In the genomic region with DNA sequence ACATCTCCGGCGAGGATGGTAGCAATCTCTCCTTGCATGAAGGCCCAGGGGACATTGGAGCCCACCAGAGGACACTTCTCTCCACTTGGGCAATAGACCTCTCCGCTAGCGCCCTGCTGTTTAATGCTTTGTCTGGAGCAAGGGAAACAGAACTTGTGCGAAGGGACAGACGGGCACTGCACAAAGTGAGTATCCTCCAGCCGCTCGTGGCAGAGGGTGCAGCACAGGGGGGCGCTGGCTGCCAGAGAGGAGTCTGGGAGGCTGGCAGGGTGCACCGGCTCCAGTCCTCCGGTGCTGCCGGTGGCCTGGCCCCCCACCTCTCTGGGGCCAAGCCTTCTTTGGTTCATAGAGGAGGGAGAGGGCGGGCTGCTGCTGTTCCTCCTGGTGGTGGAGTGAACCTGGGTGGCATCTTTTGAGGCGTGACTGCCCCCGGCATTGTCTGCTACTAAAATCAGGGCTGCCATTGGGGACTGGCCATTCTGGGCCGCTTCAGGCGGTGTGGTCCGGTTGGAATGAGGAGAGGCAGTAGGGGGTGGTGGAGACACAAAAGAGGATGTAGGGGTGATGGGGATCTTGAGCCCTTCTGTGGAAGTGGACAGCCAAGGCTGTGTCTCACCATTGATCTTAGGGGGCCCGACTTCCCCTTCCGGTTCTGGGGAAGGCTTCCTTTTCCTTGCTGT, we compare ENCODE assay signal across 8 mouse cellular contexts. TPM values are rescaled to one million over a fixed set of nuclear protein-coding genes. Genes with fewer than 3 reads are reported as not detected.
DNase-seq lines count a peak whose midpoint lies in the region; ATAC-seq and TF ChIP-seq lines count a peak whose summit lies in the region.

No protein-coding gene starts in this region.

- WGBS in kidney, adult 2 months: under 1% methylated on average over 20 of the region's 20 CpGs
- 1% methylated on average over 20 of the region's 20 CpGs for WGBS in forebrain, embryonic 13.5 days
- WGBS in hindbrain, embryonic 11.5 days: 2% methylated on average over 20 of the region's 20 CpGs
- WGBS in limb, embryonic 10.5 days: 11% methylated on average over 20 of the region's 20 CpGs
- 3% methylated on average over 20 of the region's 20 CpGs for WGBS in midbrain, embryonic 12.5 days

- H3K27ac ChIP-seq in kidney, adult 2 months (ENCODE audit: insufficient read depth, low read depth, low read length): peak overlapping the region; percentile 86
- peak overlapping the region; percentile 97 for H3K27ac ChIP-seq in forebrain, embryonic 13.5 days
- H3K27ac ChIP-seq in hindbrain, embryonic 11.5 days (ENCODE audit: low read depth, low read length): peak overlapping the region; percentile 97
- peak overlapping the region; percentile 98 for H3K27ac ChIP-seq in limb, embryonic 10.5 days
- H3K27ac ChIP-seq in midbrain, embryonic 12.5 days (replicated peaks): peak overlapping the region; percentile 95

- peaks cover 16% of the 10 kb centered on the region; the same call in 1 of the 2 replicates for H3K36me3 ChIP-seq in kidney, adult 2 months (ENCODE audit: control insufficient read depth, insufficient read depth, low read length)
- H3K36me3 ChIP-seq in forebrain, embryonic 13.5 days (ENCODE audit: poor library complexity, severe bottlenecking): peaks cover 23% of the 10 kb centered on the region
- H3K36me3 ChIP-seq in hindbrain, embryonic 11.5 days (ENCODE audit: control insufficient read depth, insufficient read depth, low read length): no peaks in the 10 kb centered on the region
- peaks cover 38% of the 10 kb centered on the region for H3K36me3 ChIP-seq in limb, embryonic 10.5 days
- H3K36me3 ChIP-seq in midbrain, embryonic 12.5 days: 0 out of 2 replicates have a peak, but pooled peaks cover 6% of the 10 kb centered on the region

- TF ChIP-seq CTCF in kidney, adult 2 months (conservative IDR thresholded peaks at IDR 0.05; ENCODE audit: insufficient read depth, insufficient read length, low read depth, low read length): no peak

- peak overlapping the region; percentile 96 for H3K4me3 ChIP-seq in kidney, adult 2 months (ENCODE audit: insufficient read depth, low read depth, low read length)
- H3K4me3 ChIP-seq in forebrain, embryonic 13.5 days: peak overlapping the region; percentile 73
- H3K4me3 ChIP-seq in hindbrain, embryonic 11.5 days (ENCODE audit: low read depth, low read length): peak overlapping the region; percentile 98
- peak overlapping the region; percentile 100 for H3K4me3 ChIP-seq in limb, embryonic 10.5 days
- H3K4me3 ChIP-seq in midbrain, embryonic 12.5 days: peak overlapping the region; percentile 98

- ATAC-seq in forebrain, embryonic 13.5 days: no peak
- no peak for ATAC-seq in hindbrain, embryonic 11.5 days (ENCODE audit: low FRiP score)
- no peak for ATAC-seq in midbrain, embryonic 12.5 days (ENCODE audit: low FRiP score, low read depth)

- no peaks in the 10 kb centered on the region for H3K27me3 ChIP-seq in kidney, adult 2 months (replicated peaks; ENCODE audit: control insufficient read depth, insufficient read depth, low read length)
- H3K27me3 ChIP-seq in forebrain, embryonic 13.5 days: no peaks in the 10 kb centered on the region
- H3K27me3 ChIP-seq in hindbrain, embryonic 11.5 days (ENCODE audit: control insufficient read depth, insufficient read depth, low read length): no peaks in the 10 kb centered on the region
- no peaks in the 10 kb centered on the region for H3K27me3 ChIP-seq in limb, embryonic 10.5 days (ENCODE audit: low read depth, poor library complexity, severe bottlenecking)
- H3K27me3 ChIP-seq in midbrain, embryonic 12.5 days: no peaks in the 10 kb centered on the region

- H3K9me3 ChIP-seq in forebrain, embryonic 13.5 days (replicated peaks): no peaks in the 10 kb centered on the region
- no peaks in the 10 kb centered on the region for H3K9me3 ChIP-seq in hindbrain, embryonic 11.5 days (ENCODE audit: control insufficient read depth, low read length)
- no peaks in the 10 kb centered on the region for H3K9me3 ChIP-seq in limb, embryonic 10.5 days (replicated peaks)
- H3K9me3 ChIP-seq in midbrain, embryonic 12.5 days: no peaks in the 10 kb centered on the region

- H3K4me1 ChIP-seq in kidney, adult 2 months (ENCODE audit: control insufficient read depth, insufficient read depth, low read length): peaks cover 22% of the 10 kb centered on the region
- peaks cover 65% of the 10 kb centered on the region for H3K4me1 ChIP-seq in forebrain, embryonic 13.5 days
- H3K4me1 ChIP-seq in hindbrain, embryonic 11.5 days (replicated peaks; ENCODE audit: control insufficient read depth, insufficient read depth, low read length): peaks cover 17% of the 10 kb centered on the region
- peaks cover 84% of the 10 kb centered on the region for H3K4me1 ChIP-seq in limb, embryonic 10.5 days
- peaks cover 58% of the 10 kb centered on the region for H3K4me1 ChIP-seq in midbrain, embryonic 12.5 days

- H3K4me2 ChIP-seq in forebrain, embryonic 13.5 days: peak overlapping the region; percentile 100
- peak overlapping the region; percentile 91 for H3K4me2 ChIP-seq in hindbrain, embryonic 11.5 days (replicated peaks; ENCODE audit: low read depth, low read length)
- H3K4me2 ChIP-seq in midbrain, embryonic 12.5 days (replicated peaks): peak overlapping the region; percentile 95

- no peak for TF ChIP-seq POLR2A in kidney, adult 2 months (IDR thresholded peaks at IDR 0.05; ENCODE audit: low read depth, low read length)

- peak; percentile 66 for DNase-seq in kidney, adult 2 months
- no peak for DNase-seq in kidney, adult 11 months
- DNase-seq in adrenal gland, postnatal 36 days: peak; percentile 64 to 71
- DNase-seq in hindbrain, embryonic 11.5 days (ENCODE audit: low spot score): peak; percentile 61
- DNase-seq in limb, embryonic 10.5 days (ENCODE audit: low spot score): peak; percentile 57
- peak; percentile 64 for DNase-seq in testis, postnatal 10 days (ENCODE audit: low spot score)

- H3K9ac ChIP-seq in forebrain, embryonic 13.5 days: peak overlapping the region; percentile 100
- H3K9ac ChIP-seq in hindbrain, embryonic 11.5 days (ENCODE audit: low read depth, low read length): peak overlapping the region; percentile 98
- H3K9ac ChIP-seq in midbrain, embryonic 12.5 days (replicated peaks): peak overlapping the region; percentile 100

RNA-seq across cellular contexts. Expression of a gene that starts 2.5 kb away (rescaled TPM):
- 40.6 and 46.6 TPM in 2 replicates for polyA plus RNA-seq in kidney, adult 2 months (2012; rRNA removed)
- 100 to 1,000 TPM in 1 of 2 experiments, 10 to 100 TPM in 1; 89.7 to 114 TPM for total RNA-seq in adrenal gland, postnatal 36 days (2021)
- 8.1 and 8.3 TPM in 2 replicates for polyA plus RNA-seq in forebrain, embryonic 13.5 days (2015; fragmentation: Nextera tagmentation; extraction: Ambion mirVana)
- 4.8 and 5.5 TPM in 2 replicates for polyA plus RNA-seq in hindbrain, embryonic 11.5 days (2014; fragmentation: Nextera tagmentation; extraction: Ambion mirVana)
- 4.2 and 4.5 TPM in 2 replicates for polyA plus RNA-seq in limb, embryonic 10.5 days (2016; fragmentation: Nextera tagmentation; extraction: Ambion mirVana)
- polyA plus RNA-seq in midbrain, embryonic 12.5 days (2016; fragmentation: Nextera tagmentation; extraction: Ambion mirVana): 7.5 and 7.7 TPM in 2 replicates
